Mouse (Mus musculus) gastrocnemius, postnatal 25 days (tissue): ENCODE data around the gene Sdha. TPM values are rescaled to one million over a fixed set of nuclear protein-coding genes. Genes with fewer than 3 reads are reported as not detected.

ENCODE experiments used
- DNase-seq: peaks from one replicate; pipeline ENCODE4 v3.0.0; 2022
- total RNA-seq, 2 experiments: library from RNA; stranded (reverse); gene quantifications; 1 replicate in 1 of 2; 2 replicates in 1 of 2; pipeline ENCODE4 v1.2.3; 2021

The Sdha gene
- total RNA-seq, 2 experiments from 2014 or later: 660 to 663 TPM

- no peak for DNase-seq
Observed at GRCm38 (mm10) chr13:74302050-74303037, 47.7 kb downstream of the Sdha start.

GRCm38 (mm10) chr13:74301607-74301984 lies 48.5 kb downstream of the Sdha start:
- DNase-seq: no peak

- DNase-seq: peak; percentile 40
Observed at GRCm38 (mm10) chr13:74300925-74301606, 49.0 kb downstream of the Sdha start.

GRCm38 (mm10) chr13:74296376-74296775 lies 53.7 kb downstream of the Sdha start:
- no peak for DNase-seq

- DNase-seq: peak; percentile 26
Observed at GRCm38 (mm10) chr13:74292167-74292566, 57.9 kb downstream of the Sdha start, which contains the start of gene Ahrr. Gene Ahrr, minus strand, starts transcription at chr13:74292331.

GRCm38 (mm10) chr13:74289646-74290045 lies 60.4 kb downstream of the Sdha start:
- no peak for DNase-seq

- DNase-seq: no peak
Observed at GRCm38 (mm10) chr13:74282299-74282698, 67.8 kb downstream of the Sdha start.

GRCm38 (mm10) chr13:74275726-74276125 lies 74.4 kb downstream of the Sdha start:
- no peak for DNase-seq

Other genes with a start within 250 kb of the Sdha start
- gene Slc9a3, start 228.8 kb downstream of the Sdha start, total RNA-seq: under 1 TPM; 0.13 to 0.32 TPM
- gene Exoc3, start 141.5 kb downstream of the Sdha start, total RNA-seq: 10 to 100 TPM; 29.7 to 33.5 TPM
- gene Ahrr, start 57.9 kb downstream of the Sdha start, total RNA-seq: not detected
- gene Pdcd6, start 32.7 kb downstream of the Sdha start, total RNA-seq: 10 to 100 TPM; 16.3 to 20.3 TPM
- gene Ccdc127, start within 50 bp of the Sdha start, total RNA-seq: 10 to 100 TPM; 39.8 to 42.3 TPM
- gene Lrrc14b, start 13.7 kb upstream of the Sdha start, total RNA-seq: 10 to 100 TPM; 69.7 to 84.2 TPM
- 1 to 10 TPM; 2.6 to 2.7 TPM for gene Zfp72, start 40.6 kb upstream of the Sdha start, total RNA-seq
- 100 to 1,000 TPM; 203 to 229 TPM for gene Ftl1-ps1, start 49.4 kb upstream of the Sdha start, total RNA-seq
- gene Zfp825, start 143.7 kb upstream of the Sdha start, total RNA-seq: 1 to 10 TPM; 4.9 to 5.9 TPM